Mouse (Mus musculus) spleen, postnatal 36 days (tissue): ENCODE measurements around the gene Otol1.

Source experiments
- DNase-seq, 2 experiments: peaks; one replicate each; pipeline ENCODE4 v3.0.0; 2022; ENCODE audit warnings: low spot score in 2 of 2, mixed read lengths in 1 of 2

The Otol1 gene

GRCm38 (mm10) chr3:70007313-70007712 lies at the start of gene Otol1:
TSS of gene Otol1 (plus strand) at chr3:70007613.
- no peak for DNase-seq

DNA sequence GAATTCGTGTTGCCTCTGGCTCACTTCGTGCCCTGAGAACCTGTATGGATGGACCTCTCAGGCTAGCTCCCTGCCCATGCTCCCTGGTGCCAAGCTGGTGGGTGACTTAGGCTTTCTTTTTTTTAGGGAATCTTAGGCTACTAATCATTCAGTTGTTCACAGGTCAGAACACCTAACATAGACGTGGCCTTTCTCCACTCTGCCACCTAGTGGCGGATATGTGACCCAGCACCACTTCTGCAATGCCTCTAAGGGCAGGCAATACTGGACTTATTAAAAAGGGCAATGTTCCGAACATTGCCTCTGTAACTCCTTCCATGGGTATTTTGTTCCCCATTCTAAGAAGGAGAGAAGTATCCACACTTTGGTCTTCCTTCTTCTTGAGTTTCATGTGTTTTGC lies 45.2 kb upstream of the Otol1 start:
- peak; percentile 16 for DNase-seq

DNA sequence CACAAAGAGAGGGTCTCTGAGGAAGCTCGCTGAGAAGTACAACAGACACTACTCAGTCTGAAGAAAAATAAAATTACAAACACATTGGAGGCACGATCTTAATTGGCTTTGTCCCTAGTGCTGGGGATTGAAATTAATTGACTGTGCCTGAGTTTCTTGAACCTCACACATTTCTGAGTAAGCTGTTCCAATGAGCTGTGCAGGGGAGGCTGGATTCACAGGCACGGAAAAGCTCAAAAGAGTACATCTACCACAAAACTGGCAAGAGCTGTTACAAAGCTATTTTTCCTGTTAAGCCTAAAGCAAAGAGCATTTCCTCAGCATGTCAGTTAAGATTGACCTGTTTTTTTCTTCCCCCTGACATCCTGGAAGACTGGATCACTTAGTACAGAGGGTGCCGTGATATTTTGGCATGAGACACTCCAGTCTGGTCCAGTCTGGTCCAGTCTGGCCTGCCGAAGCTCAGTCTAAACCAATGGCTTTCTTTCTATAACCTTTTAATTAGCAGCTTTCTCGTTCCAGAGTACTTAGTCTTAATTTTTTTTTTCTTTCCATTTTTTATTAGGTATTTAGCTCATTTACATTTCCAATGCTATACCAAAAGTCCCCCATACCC lies 35.8 kb upstream of the Otol1 start:
- no peak for DNase-seq

GRCm38 (mm10) chr3:69978092-69978491 lies 29.3 kb upstream of the Otol1 start:
- no peak for DNase-seq

DNA sequence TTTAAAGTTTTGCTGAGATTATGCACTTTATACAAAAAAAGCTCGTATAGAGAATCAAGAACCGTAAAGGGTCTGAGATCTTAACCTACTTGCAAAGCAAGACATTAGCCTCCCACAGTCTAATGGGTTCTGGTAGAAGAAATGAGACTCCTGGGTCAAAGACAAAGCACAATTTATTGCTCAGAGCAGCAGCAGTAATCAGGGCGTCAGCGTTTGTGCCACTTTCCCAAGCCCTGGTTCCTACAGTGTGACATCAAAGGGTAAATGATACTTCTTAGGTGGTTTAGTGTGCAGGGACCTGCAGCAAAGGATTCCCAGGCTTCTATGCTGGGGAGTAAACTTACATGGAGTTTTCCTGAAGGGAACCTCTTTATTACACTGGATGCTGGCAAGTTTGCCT lies 13.6 kb upstream of the Otol1 start:
- no peak for DNase-seq

- no peak for DNase-seq
Observed at GRCm38 (mm10) chr3:70001540-70001939, 5.9 kb upstream of the Otol1 start.

- no peak for DNase-seq
Observed at GRCm38 (mm10) chr3:70003126-70003764, 4.2 kb upstream of the Otol1 start.

DNA sequence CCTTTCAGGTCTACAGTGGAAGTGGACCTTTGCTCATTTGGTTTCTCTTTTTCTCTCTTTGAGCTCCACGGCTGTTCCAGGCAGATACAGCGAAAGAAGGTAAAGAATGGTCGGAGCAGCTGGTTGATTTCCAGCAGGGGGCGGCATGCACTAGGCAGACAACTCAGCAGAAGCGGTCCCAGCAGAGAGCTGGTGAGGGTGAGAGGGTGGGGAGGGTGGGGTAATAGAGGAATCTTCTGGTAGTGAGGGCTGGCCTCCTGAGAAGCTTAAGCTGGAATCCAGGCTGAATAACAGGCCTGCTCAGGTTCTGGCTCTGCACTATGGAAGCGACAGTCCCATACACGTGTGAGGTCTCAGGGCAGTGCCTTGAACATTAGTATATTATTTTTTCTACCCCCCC lies 3.5 kb upstream of the Otol1 start:
- DNase-seq, result no peak

- no peak for DNase-seq
Observed at GRCm38 (mm10) chr3:70004379-70004778, 3.0 kb upstream of the Otol1 start.

GRCm38 (mm10) chr3:70012641-70013040 lies 5.2 kb downstream of the Otol1 start:
- DNase-seq, result no peak

DNA sequence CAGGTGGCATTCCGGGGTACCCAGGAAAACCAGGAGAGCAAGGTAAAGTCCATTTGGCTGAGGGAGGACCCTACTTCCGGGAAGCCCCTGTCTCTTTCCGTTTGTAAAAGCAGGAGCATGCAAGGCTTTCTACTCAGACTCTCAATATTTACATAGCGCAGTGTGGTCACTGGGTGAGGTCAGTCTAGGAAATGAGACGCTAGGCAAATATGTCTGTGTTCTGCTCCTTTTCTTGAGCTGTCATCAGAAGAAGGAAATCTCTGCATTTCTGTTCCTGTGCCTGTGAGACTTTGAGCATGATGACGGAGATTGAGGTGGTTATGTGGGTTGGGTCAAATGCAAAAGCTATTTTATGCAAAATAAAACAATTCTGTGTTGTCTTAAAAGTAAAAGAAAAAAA lies 19.2 kb downstream of the Otol1 start:
- DNase-seq, result no peak

GRCm38 (mm10) chr3:70029260-70029659 lies 21.8 kb downstream of the Otol1 start:
- no peak for DNase-seq

GRCm38 (mm10) chr3:70035593-70035992 lies 28.2 kb downstream of the Otol1 start:
- DNase-seq, result no peak
